Mouse (Mus musculus) heart, embryonic 10.5 days (tissue): ENCODE measurements around the gene Fam110a. TPM values are rescaled to one million over a fixed set of nuclear protein-coding genes. Genes with fewer than 3 reads are reported as not detected.
A peak's percentile ranks its signal among the peaks of the same experiment; 100 is the strongest.

Experiments used
- DNase-seq: peaks from one replicate; pipeline ENCODE4 v3.0.0-alpha.2; 2017; ENCODE audit warnings: low spot score
- H3K27ac ChIP-seq: fragments of 300-500 bp; sonication (generic); 2 replicates; pipeline ENCODE4 v1.5.1; 2016; ENCODE audit warnings: mild to moderate bottlenecking
- H3K27me3 ChIP-seq: fragments of 300-500 bp; sonication (generic); 2 replicates; pipeline ENCODE4 v1.6.1; 2016; ENCODE audit warnings: mild to moderate bottlenecking; ENCODE audit not compliant: poor library complexity, insufficient read depth, severe bottlenecking
- H3K36me3 ChIP-seq: fragments of 300-500 bp; sonication (generic); 2 replicates; pipeline ENCODE4 v1.6.1; 2016; ENCODE audit warnings: mild to moderate bottlenecking, moderate library complexity
- H3K4me1 ChIP-seq: fragments of 300-500 bp; sonication (generic); 2 replicates; pipeline ENCODE4 v1.6.1; 2016; ENCODE audit warnings: mild to moderate bottlenecking
- H3K4me3 ChIP-seq: fragments of 300-500 bp; sonication (generic); 2 replicates; pipeline ENCODE4 v1.5.1; 2016; ENCODE audit warnings: mild to moderate bottlenecking, moderate library complexity
- H3K9me3 ChIP-seq: fragments of 300-500 bp; sonication (generic); 2 replicates; pipeline ENCODE4 v1.6.1; 2016; ENCODE audit warnings: mild to moderate bottlenecking, moderate library complexity
- WGBS: fragments of 180-500 bp; shearing (Covaris S2); methylation state at CpG from one replicate; pipeline ENCODE4 v1.1.7; 2016; 5-methylcytosine and 5-hydroxymethylcytosine counted together
- polyA plus RNA-seq: library from polyadenylated mRNA; unstranded; fragments of >200 nt; fragmentation: Nextera tagmentation; extraction: Ambion mirVana; gene quantifications from 2 replicates; pipeline ENCODE4 v1.2.1, GENCODE M21; 2016

The Fam110a gene
- 11.4 and 16.3 TPM in 2 replicates for polyA plus RNA-seq

DNA sequence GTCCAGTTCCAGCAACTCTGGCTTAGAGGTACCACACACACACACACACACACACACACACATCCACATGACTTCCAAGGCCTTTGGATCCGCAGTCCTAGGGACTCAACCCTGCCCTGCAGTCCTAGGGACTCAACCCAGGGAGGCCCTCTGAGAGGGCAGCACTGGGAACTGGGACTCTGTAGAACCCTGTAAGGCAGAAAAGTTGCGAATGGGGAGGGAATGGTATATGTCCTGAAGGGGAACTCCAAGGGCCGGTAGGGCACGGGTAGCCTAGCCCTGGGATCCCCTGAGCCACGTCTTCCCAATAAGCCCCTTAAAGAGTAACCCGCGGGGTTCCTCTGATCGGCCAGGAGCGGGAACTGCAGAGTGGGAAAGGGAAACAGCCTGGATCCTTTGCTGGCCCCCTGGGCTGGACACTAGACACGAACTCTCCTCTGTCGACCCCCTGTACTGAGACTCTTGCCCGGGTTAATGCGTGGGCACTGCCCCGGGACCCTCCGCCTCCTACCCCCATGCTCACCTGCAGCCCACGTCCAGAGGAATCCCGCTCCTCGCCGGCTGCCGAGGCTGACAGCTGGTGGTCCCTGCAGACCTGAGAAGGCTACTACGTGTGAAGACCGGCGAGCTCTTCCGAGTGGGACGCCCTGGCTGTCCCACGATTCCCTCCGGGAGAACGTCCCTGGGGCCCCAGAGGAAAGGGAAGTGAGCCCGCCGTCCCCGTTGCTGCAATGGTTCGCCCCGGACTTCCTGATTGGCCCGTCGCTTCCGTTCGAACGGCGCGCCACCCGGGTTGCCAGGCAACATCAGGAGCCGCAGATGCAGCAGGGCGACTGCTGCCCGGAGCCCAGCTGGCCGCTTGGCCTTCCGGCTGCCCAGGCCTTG is at the start of gene Fam110a:
TSS of gene Fam110a (minus strand) at position 750 of the 885 bp plus-strand sequence.
- under 1% methylated on average over 46 of the region's 46 CpGs for WGBS
- peak; percentile 95 for DNase-seq
- peak within 1 kb of the TSS; percentile 81 for H3K4me3 ChIP-seq
- no peaks in the 10 kb centered on the region for H3K36me3 ChIP-seq
- H3K4me1 ChIP-seq, result peaks cover 29% of the 10 kb centered on the region
- H3K27ac ChIP-seq, result peak within 1 kb of the TSS; percentile 88
- H3K27me3 ChIP-seq, result peaks cover 15% of the 10 kb centered on the region
- H3K9me3 ChIP-seq, result no peaks in the 10 kb centered on the region

DNA sequence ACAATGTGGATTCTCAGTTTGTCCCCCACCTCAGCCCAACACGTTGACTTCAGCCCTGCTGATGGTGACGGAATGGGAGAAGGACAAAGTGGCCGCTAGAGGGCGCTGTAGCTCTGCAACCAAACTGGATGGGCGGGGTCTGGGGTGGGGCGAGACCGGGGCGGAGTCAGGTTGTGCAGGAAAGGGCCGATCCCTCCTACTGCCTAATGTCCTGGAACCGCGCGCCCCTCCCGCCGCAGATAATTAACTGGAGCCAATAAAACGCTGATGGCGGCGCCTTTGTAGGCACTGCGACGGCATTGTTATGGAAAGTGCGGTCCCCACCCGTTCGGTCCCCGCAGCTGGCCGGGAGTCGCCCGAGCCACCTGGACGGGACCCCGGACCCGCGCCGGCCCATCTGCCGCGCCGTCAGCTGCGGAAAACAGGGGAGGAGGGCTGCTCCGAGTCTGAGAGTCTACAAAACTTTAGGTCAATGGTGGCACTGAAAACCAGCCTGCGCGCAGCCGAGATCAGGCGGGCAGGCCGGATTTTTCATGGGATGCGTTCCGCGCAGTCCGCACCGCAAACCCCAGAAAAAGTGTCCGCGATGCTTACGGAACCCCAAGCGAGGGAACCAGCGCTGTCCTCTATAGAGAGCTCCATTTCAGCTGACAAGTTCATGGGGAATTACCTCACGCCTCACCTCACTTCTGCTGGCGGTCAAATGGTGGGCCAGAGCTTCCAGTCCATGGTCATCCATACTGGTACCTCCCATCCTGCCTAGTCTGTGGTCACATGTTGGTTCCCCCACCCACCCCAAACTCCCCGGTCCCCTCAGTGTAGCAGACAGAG is 49.4 kb upstream of the Fam110a start:
- H3K36me3 ChIP-seq, result no peaks in the 10 kb centered on the region
- peaks cover 79% of the 10 kb centered on the region for H3K27me3 ChIP-seq
- H3K9me3 ChIP-seq, result no peaks in the 10 kb centered on the region
- H3K4me1 ChIP-seq, result peaks cover 13% of the 10 kb centered on the region
- peak overlapping the region; percentile 59; the same call in 1 of the 2 replicates for H3K27ac ChIP-seq
- under 1% methylated on average over 54 of the region's 54 CpGs for WGBS
- peak; percentile 96 for DNase-seq
- H3K4me3 ChIP-seq, result peak overlapping the region; percentile 74

DNA sequence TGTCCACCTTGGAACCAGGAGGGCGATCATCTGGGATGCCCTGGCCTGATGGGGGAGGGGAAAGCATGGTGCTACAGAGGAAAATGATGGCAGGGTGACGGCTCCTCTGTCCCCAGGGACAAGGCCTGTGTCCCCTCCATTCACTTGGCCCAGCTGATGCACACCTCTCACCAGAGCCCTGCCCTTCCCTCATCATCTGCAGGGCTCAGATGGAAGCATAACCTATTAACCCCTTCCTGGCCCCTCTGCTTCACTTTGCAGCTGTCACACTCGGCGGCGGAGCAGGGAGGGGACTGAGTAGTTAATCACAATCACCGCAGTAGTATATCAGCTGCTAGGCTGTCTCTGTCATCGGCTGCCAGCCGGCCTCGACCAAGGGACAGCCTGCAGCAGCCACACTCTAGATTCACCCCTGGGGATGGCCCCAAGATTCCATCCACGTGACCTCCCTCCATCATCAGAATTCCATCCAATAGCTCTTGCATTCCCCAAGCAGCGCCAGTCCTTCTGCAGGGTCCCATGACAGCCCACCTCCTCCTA is 44.9 kb upstream of the Fam110a start:
- WGBS, result 39% methylated on average over 11 of the region's 11 CpGs
- no peak for DNase-seq
- Histone ChIP-seq H3K4me1 (peaks cover 17% of the 10 kb centered on the region), H3K27me3 (peaks cover 41% of the 10 kb centered on the region), H3K4me3 (no peak overlapping the region), H3K27ac (no peak overlapping the region), H3K9me3 (no peaks in the 10 kb centered on the region), H3K36me3 (no peaks in the 10 kb centered on the region)

DNA sequence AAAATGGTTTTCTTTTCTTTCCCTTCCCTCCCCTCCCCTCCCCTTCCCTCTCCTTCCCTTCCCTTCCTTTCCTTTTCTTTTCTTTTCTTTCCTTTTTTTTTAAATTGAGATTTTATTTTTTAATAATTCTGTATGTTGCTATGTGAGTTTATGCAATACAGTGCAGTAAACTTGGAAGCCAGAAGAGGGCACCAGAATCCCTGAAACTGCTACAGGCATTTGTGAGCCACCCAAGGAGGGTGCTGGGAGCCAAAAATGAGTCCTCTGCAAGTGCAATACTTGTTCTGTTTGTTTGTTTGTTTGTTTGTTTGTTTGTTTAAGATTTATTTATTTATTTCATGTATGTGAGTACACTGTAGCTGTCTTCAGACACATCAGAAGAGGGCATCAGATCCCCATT is 42.0 kb upstream of the Fam110a start:
- H3K36me3 ChIP-seq, result no peaks in the 10 kb centered on the region
- H3K27ac ChIP-seq, result no peak overlapping the region
- peaks cover 17% of the 10 kb centered on the region; the same call in 1 of the 2 replicates for H3K27me3 ChIP-seq
- H3K9me3 ChIP-seq, result no peaks in the 10 kb centered on the region
- DNase-seq, result no peak
- no peak overlapping the region for H3K4me3 ChIP-seq
- H3K4me1 ChIP-seq, result peaks cover 12% of the 10 kb centered on the region

DNA sequence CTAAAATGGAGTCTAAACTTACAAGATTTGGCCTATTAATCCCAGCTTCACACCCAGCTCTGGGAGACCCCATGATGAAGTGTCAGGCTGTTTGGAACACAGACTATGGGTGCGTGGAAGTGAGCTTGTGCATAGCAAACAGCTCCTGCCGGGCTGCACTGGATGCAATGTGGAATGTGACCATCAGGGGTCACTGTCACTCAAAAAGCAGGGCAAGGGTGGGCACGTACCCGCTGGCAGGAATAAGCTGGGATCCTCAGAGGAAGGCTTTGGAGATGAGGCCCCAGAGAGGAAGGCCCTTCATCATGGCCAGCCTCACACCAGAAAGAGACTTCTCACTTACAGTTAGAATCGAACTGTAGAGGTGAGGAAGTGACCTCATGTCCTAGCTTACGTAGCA is 40.2 kb upstream of the Fam110a start:
- DNase-seq, result no peak
- Histone ChIP-seq H3K4me3 (no peak overlapping the region), H3K27ac (no peak overlapping the region), H3K9me3 (no peaks in the 10 kb centered on the region), H3K4me1 (peaks cover 11% of the 10 kb centered on the region), H3K27me3 (peaks cover 6% of the 10 kb centered on the region; the same call in 1 of the 2 replicates), H3K36me3 (no peaks in the 10 kb centered on the region)
- WGBS, result 20% methylated on average over 6 of the region's 6 CpGs

DNA sequence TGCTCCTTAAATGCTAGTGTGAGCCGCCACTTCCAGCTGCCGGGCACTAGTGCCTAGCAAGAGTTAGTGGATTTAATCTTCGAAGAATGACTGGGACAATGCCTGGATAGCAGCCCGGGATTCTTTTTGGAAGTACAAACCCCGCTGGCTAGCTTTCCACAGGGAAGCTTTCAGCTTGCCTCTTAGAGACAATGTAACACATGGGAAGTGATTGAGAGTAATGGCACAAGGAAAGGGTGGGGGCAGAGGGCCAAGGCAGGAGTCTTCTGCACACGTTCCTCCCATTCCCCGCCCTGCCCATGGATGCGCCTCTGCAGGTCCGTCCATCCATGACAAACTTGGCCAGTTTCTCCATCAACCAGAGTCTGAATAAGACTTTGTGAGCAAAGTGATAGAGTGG is 36.6 kb upstream of the Fam110a start:
- Histone ChIP-seq H3K27me3 (peaks cover 12% of the 10 kb centered on the region; the same call in 1 of the 2 replicates), H3K36me3 (no peaks in the 10 kb centered on the region), H3K9me3 (no peaks in the 10 kb centered on the region), H3K4me3 (no peak overlapping the region), H3K27ac (no peak overlapping the region), H3K4me1 (no peaks in the 10 kb centered on the region)
- 80% methylated on average over 9 of the region's 9 CpGs for WGBS
- DNase-seq, result no peak

DNA sequence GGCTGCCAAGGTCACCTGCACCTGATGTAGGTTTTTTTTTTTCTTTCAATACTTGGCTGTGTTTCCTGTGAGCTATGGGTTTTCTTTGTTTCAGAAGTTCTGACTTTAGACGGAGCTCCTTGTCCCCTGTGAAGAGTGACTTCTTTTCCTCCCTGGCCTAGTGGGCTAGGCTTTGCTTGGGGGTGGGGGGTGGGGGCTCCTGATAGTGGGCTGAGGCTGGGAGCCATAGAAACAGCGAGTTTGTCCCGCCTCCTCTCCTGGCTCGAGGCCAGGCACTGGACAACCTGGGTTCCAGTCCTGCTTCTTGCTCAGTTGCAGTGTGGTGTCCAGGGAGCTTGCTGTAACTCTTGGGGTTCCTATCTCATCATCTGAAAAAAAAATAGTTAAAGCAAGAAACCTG is 36.0 kb upstream of the Fam110a start:
- Histone ChIP-seq H3K27ac (no peak overlapping the region), H3K36me3 (no peaks in the 10 kb centered on the region), H3K9me3 (no peaks in the 10 kb centered on the region), H3K27me3 (peaks cover 13% of the 10 kb centered on the region; the same call in 1 of the 2 replicates), H3K4me1 (no peaks in the 10 kb centered on the region), H3K4me3 (no peak overlapping the region)
- DNase-seq, result no peak
- WGBS, result 56% methylated on average over 4 of the region's 4 CpGs

DNA sequence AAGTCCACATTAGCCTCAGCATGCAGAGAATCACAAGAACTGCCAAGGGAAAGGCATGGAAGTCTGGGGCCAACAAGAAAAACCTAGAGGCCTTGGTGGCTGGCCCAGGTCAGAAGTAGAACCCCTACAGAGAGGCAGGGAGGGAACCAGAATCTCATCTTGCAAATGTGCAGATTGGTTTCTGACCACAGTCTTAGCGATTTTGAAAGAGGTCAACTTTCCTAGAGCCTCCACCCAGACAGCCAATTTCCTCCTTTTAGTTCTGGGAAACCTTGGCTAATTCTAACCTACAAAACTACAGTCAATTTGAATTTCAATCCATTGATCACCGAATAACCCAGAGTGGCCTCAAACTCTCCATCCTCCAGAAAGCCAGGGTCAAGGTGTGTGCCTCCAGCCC is 32.7 kb upstream of the Fam110a start:
- no peak for DNase-seq
- H3K4me1 ChIP-seq, result no peaks in the 10 kb centered on the region
- no peaks in the 10 kb centered on the region for H3K9me3 ChIP-seq
- H3K27me3 ChIP-seq, result peaks cover 19% of the 10 kb centered on the region
- no peak overlapping the region for H3K27ac ChIP-seq
- no peaks in the 10 kb centered on the region for H3K36me3 ChIP-seq
- no peak overlapping the region for H3K4me3 ChIP-seq
- 57% methylated on average over 2 of the region's 2 CpGs for WGBS

DNA sequence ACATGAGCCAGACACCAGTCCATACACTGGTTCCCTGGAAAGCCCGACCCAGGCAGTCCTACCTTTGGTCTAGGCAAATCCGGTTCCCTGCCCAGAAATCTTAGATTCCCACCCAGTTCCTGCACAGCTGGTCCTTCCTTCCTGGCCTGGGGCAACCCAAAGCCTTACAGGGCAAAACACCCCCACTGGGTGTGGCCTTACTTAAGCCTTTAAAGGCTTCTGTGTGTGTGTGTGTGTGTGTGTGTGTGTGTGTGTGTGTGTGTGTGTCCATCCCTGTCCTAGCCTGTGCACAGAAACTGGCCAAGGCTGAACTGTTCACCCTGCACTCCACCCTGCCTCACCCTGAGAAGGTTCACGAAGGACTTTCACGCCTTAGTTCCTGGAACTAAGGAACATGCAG is 32.2 kb upstream of the Fam110a start:
- DNase-seq, result no peak
- H3K4me1 ChIP-seq, result no peaks in the 10 kb centered on the region
- 70% methylated on average over 4 of the region's 4 CpGs for WGBS
- H3K4me3 ChIP-seq, result no peak overlapping the region
- H3K36me3 ChIP-seq, result no peaks in the 10 kb centered on the region
- H3K27ac ChIP-seq, result no peak overlapping the region
- peaks cover 24% of the 10 kb centered on the region for H3K27me3 ChIP-seq
- no peaks in the 10 kb centered on the region for H3K9me3 ChIP-seq

DNA sequence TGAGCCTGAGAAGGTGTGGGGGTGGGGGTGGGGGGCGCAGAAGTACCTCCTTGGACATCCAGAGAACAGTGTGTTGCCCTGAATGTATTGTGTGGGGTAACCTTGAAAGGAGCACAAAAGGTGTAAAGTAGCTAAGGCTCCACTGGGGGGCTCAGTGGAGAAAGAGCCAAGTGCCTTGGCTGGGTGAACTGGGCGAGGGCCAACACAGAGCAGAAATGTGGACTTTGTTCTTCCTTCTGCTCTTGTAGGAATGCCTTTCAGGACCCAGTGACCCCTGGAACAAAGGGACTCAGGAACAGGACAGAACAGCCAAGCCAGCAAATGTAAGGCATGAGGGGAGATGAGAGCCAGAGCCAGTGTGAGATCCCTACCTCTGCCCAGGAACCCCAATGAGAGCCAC is 31.7 kb upstream of the Fam110a start:
- DNase-seq, result no peak
- Histone ChIP-seq H3K36me3 (no peaks in the 10 kb centered on the region), H3K27me3 (peaks cover 29% of the 10 kb centered on the region), H3K4me3 (no peak overlapping the region), H3K9me3 (no peaks in the 10 kb centered on the region), H3K27ac (no peak overlapping the region), H3K4me1 (no peaks in the 10 kb centered on the region)
- WGBS, result 32% methylated on average over 2 of the region's 2 CpGs

DNA sequence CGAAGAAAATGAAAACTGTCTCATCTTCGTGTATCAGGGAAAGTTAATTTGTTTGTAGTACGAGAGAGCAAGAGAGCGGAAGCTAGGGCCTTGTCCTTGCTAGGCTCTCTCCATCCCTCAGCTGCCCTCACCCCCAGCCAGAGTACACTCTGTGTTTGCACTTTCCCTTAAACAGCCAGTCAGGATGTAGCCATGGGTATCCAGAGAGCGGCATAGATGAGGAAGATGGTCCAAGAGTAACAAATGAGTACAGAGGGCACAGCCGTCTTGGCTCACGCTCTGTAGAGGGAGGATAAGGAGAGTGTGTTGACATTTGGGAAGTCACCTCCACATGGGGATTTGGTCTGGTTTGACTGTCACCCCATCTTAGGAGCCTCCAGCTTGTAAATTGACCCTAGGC is 30.6 kb upstream of the Fam110a start:
- no peak overlapping the region for H3K27ac ChIP-seq
- peaks cover 33% of the 10 kb centered on the region for H3K27me3 ChIP-seq
- no peak overlapping the region for H3K4me3 ChIP-seq
- DNase-seq, result no peak
- no peaks in the 10 kb centered on the region for H3K36me3 ChIP-seq
- WGBS, result 78% methylated on average over 7 of the region's 7 CpGs
- H3K4me1 ChIP-seq, result no peaks in the 10 kb centered on the region
- H3K9me3 ChIP-seq, result no peaks in the 10 kb centered on the region

DNA sequence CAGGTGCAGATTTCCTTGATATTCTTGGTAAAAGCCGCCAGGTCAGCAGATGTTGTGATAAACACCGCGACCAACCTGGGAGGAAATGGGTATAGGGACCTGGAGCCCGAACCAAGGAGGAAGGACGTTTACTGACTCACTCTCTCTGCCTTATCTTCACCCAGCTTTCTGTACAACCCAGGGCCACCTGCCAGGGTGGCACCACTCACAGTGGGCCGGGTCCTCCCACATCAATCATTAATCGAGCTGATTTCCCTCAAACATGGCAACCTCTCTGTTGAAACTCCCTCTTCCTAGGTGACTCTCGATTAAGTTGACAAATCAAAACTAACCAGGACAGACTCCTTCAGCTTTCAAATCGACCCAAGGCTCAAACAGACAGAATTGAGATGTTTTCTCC is 30.2 kb upstream of the Fam110a start:
- 78% methylated on average over 9 of the region's 9 CpGs for WGBS
- no peak for DNase-seq

More for the DNA sequence above, 30.2 kb upstream of the Fam110a start:
- H3K4me1 ChIP-seq, result no peaks in the 10 kb centered on the region
- peaks cover 36% of the 10 kb centered on the region for H3K27me3 ChIP-seq
- H3K36me3 ChIP-seq, result no peaks in the 10 kb centered on the region
- H3K9me3 ChIP-seq, result no peaks in the 10 kb centered on the region
- H3K4me3 ChIP-seq, result no peak overlapping the region
- no peak overlapping the region for H3K27ac ChIP-seq
